Mouse (Mus musculus) stomach, postnatal 0 days (tissue): ENCODE results near the gene A930009A15Rik.

Experiments
- CTCF ChIP-seq: IDR thresholded peaks from 2 replicates; pipeline ENCODE4 v1.5.1; 2016; ENCODE audit warnings: antibody characterized with exemption, low read depth, mild to moderate bottlenecking, moderate library complexity
- EP300 ChIP-seq: optimal IDR thresholded peaks from 2 replicates; pipeline ENCODE3; 2016; ENCODE audit warnings: antibody characterized with exemption

GRCm38 (mm10) chr10:115584656-115585055, 14.9 kb downstream of the A930009A15Rik start:
- TF ChIP-seq CTCF (no peak), EP300 (no peak)
